Mouse (Mus musculus): ENCODE results near the gene Cd2bp2.

- TF ChIP-seq GATA1 (IDR thresholded peaks at IDR 0.05; ENCODE audit: borderline replicate concordance, low read length) (no peak), FLI1 (IDR thresholded peaks at IDR 0.05; ENCODE audit: low read length) (no peak)
These were observed 24.6 kb upstream of the Cd2bp2 start for GRCm38 (mm10) chr7:127220440-127220839.

All from megakaryocyte, embryonic 14.5 days (primary cell).